ENCODE assay signal across 13 mouse cellular contexts in genomic region chr19:5345297-5346131, GRCm38 (mm10). TPM values are rescaled to one million over a fixed set of nuclear protein-coding genes. Genes with fewer than 3 reads are reported as not detected.
A peak's percentile ranks its signal among the peaks of the same experiment; 100 is the strongest.
DNase-seq lines count a peak whose midpoint lies in the region; ATAC-seq lines count a peak whose summit lies in the region.
"Had no signal": no experiment of that assay in that cellular context is flagged by ENCODE, and none has a peak within 500 bp of the region (broad histone marks: within the 10 kb centered on the region; RNA-seq: fewer than 3 reads in every experiment).

No protein-coding gene starts in this region.

- no peak for DNase-seq in limb, embryonic 10.5 days (ENCODE audit: low spot score)
- DNase-seq in skeletal muscle tissue, adult 2 months (ENCODE audit: low read depth, low spot score): peak; percentile 69
- no peak for DNase-seq in thymus, postnatal 10 days (ENCODE audit: low spot score in 2 of 2)
- DNase-seq in cerebellum, adult 8-10 months: no peak
- DNase-seq: lung, adult 2 months; spleen, adult 18-20 months had no signal

- no peak overlapping the region for H3K4me2 ChIP-seq in limb, embryonic 13.5 days (replicated peaks)
- H3K4me2 ChIP-seq in heart, embryonic 12.5 days: no peak overlapping the region
- H3K4me2 ChIP-seq: limb, embryonic 12.5 days had no signal

- H3K9ac ChIP-seq in limb, embryonic 13.5 days: no peak overlapping the region
- H3K9ac ChIP-seq in heart, embryonic 12.5 days: no peak overlapping the region
- H3K9ac ChIP-seq: limb, embryonic 12.5 days had no signal

- no peaks in the 10 kb centered on the region for H3K36me3 ChIP-seq in limb, embryonic 13.5 days
- H3K36me3 ChIP-seq in limb, embryonic 10.5 days: no peaks in the 10 kb centered on the region
- H3K36me3 ChIP-seq in heart, embryonic 12.5 days: no peaks in the 10 kb centered on the region
- H3K36me3 ChIP-seq: G1E; limb, embryonic 12.5 days had no signal

- no peak overlapping the region for H3K4me3 ChIP-seq in limb, embryonic 13.5 days
- H3K4me3 ChIP-seq in limb, embryonic 10.5 days: no peak overlapping the region
- H3K4me3 ChIP-seq in brown adipose tissue, adult 24 weeks (ENCODE audit: insufficient read depth, low read depth, low read length): no peak overlapping the region
- H3K4me3 ChIP-seq in heart, embryonic 12.5 days: no peak overlapping the region
- H3K4me3 ChIP-seq: limb, embryonic 12.5 days; megakaryocyte, embryonic 14.5 days had no signal

- WGBS in limb, embryonic 13.5 days: 79% methylated on average over 6 of the region's 6 CpGs
- WGBS in limb, embryonic 10.5 days: 86% methylated on average over 6 of the region's 6 CpGs
- WGBS in heart, embryonic 12.5 days: 60% methylated on average over 6 of the region's 6 CpGs

- ATAC-seq in limb, embryonic 13.5 days (ENCODE audit: low FRiP score, low read depth): peak; percentile 36; the same call in 1 of the 2 replicates
- ATAC-seq in heart, embryonic 12.5 days (ENCODE audit: insufficient number of reproducible peaks, low FRiP score): peak; percentile 72

- H3K9me3 ChIP-seq in limb, embryonic 13.5 days: no peaks in the 10 kb centered on the region
- no peaks in the 10 kb centered on the region for H3K9me3 ChIP-seq in limb, embryonic 10.5 days (replicated peaks)
- no peaks in the 10 kb centered on the region for H3K9me3 ChIP-seq in heart, embryonic 12.5 days (replicated peaks)
- H3K9me3 ChIP-seq: G1E; limb, embryonic 12.5 days; megakaryocyte, embryonic 14.5 days had no signal

- peaks cover 21% of the 10 kb centered on the region for H3K27me3 ChIP-seq in limb, embryonic 13.5 days
- H3K27me3 ChIP-seq in limb, embryonic 10.5 days (ENCODE audit: low read depth, poor library complexity, severe bottlenecking): peaks cover 27% of the 10 kb centered on the region
- H3K27me3 ChIP-seq in heart, embryonic 12.5 days (replicated peaks): peaks cover 3% of the 10 kb centered on the region; the same call in 1 of the 2 replicates

- H3K27ac ChIP-seq in limb, embryonic 13.5 days: no peak overlapping the region
- no peak overlapping the region for H3K27ac ChIP-seq in limb, embryonic 10.5 days
- peak overlapping the region; percentile 72 for H3K27ac ChIP-seq in brown adipose tissue, adult 24 weeks (replicated peaks; ENCODE audit: low read depth, low read length)
- H3K27ac ChIP-seq in heart, embryonic 12.5 days (ENCODE audit: poor library complexity, severe bottlenecking): 0 out of 2 replicates have a peak overlapping the region, but pooled peaks have one; percentile 14
- H3K27ac ChIP-seq: limb, embryonic 12.5 days had no signal

- H3K4me1 ChIP-seq in limb, embryonic 13.5 days: peaks cover 9% of the 10 kb centered on the region
- peaks cover 9% of the 10 kb centered on the region for H3K4me1 ChIP-seq in limb, embryonic 10.5 days
- peaks cover 18% of the 10 kb centered on the region; the same call in 1 of the 2 replicates for H3K4me1 ChIP-seq in brown adipose tissue, adult 24 weeks (ENCODE audit: control insufficient read depth, insufficient read depth, insufficient read length, low read length)
- H3K4me1 ChIP-seq in heart, embryonic 12.5 days (replicated peaks): peaks cover 16% of the 10 kb centered on the region

RNA-seq across cellular contexts. Expression of gene Cst6, which starts 3.9 kb away (rescaled TPM):
- 1.2 and 1.9 TPM in 2 replicates for polyA plus RNA-seq in limb, embryonic 13.5 days (2015; fragmentation: Nextera tagmentation; extraction: Ambion mirVana)
- 0.26 and 1.1 TPM in 2 replicates for polyA plus RNA-seq in limb, embryonic 10.5 days (2016; fragmentation: Nextera tagmentation; extraction: Ambion mirVana)
- 4.3 and 5.6 TPM in 2 replicates for polyA plus RNA-seq in brown adipose tissue, adult 24 weeks (2012; ENCODE audit: insufficient read depth, insufficient read length, missing spikeins)
- polyA plus RNA-seq in heart, embryonic 12.5 days (2016; fragmentation: Nextera tagmentation; extraction: Ambion mirVana): not detected in 2 replicates
- polyA plus RNA-seq: G1E had no signal

RNA-seq across cellular contexts. Expression of gene Catsper1, which starts 10.0 kb away (rescaled TPM):
- polyA plus RNA-seq in limb, embryonic 13.5 days (2015; fragmentation: Nextera tagmentation; extraction: Ambion mirVana): not detected in 2 replicates
- not detected in 2 replicates for polyA plus RNA-seq in limb, embryonic 10.5 days (2016; fragmentation: Nextera tagmentation; extraction: Ambion mirVana)
- not detected in 2 replicates for polyA plus RNA-seq in brown adipose tissue, adult 24 weeks (2012; ENCODE audit: insufficient read depth, insufficient read length, missing spikeins)
- not detected in 2 replicates for polyA plus RNA-seq in heart, embryonic 12.5 days (2016; fragmentation: Nextera tagmentation; extraction: Ambion mirVana)
- polyA plus RNA-seq: G1E; intestine, embryonic 14.5 days; limb, embryonic 12.5 days; lung, adult 2 months had no signal

RNA-seq across cellular contexts. Expression of gene Eif1ad, which starts 21.0 kb away (rescaled TPM):
- polyA plus RNA-seq in limb, embryonic 13.5 days (2015; fragmentation: Nextera tagmentation; extraction: Ambion mirVana): 54.9 and 62.3 TPM in 2 replicates
- 99.4 and 109 TPM in 2 replicates for polyA plus RNA-seq in limb, embryonic 10.5 days (2016; fragmentation: Nextera tagmentation; extraction: Ambion mirVana)
- 26.0 and 39.5 TPM in 2 replicates for polyA plus RNA-seq in brown adipose tissue, adult 24 weeks (2012; ENCODE audit: insufficient read depth, insufficient read length, missing spikeins)
- 42.8 and 43.0 TPM in 2 replicates for polyA plus RNA-seq in heart, embryonic 12.5 days (2016; fragmentation: Nextera tagmentation; extraction: Ambion mirVana)

RNA-seq across cellular contexts. Expression of gene Banf1, which starts 21.5 kb away (rescaled TPM):
- 442 and 445 TPM in 2 replicates for polyA plus RNA-seq in limb, embryonic 13.5 days (2015; fragmentation: Nextera tagmentation; extraction: Ambion mirVana)
- 607 and 678 TPM in 2 replicates for polyA plus RNA-seq in limb, embryonic 10.5 days (2016; fragmentation: Nextera tagmentation; extraction: Ambion mirVana)
- 133 and 162 TPM in 2 replicates for polyA plus RNA-seq in brown adipose tissue, adult 24 weeks (2012; ENCODE audit: insufficient read depth, insufficient read length, missing spikeins)
- polyA plus RNA-seq in heart, embryonic 12.5 days (2016; fragmentation: Nextera tagmentation; extraction: Ambion mirVana): 400 and 410 TPM in 2 replicates

RNA-seq across cellular contexts. Expression of gene Sart1, which starts 43.0 kb away (rescaled TPM):
- 81.8 and 84.8 TPM in 2 replicates for polyA plus RNA-seq in limb, embryonic 13.5 days (2015; fragmentation: Nextera tagmentation; extraction: Ambion mirVana)
- polyA plus RNA-seq in limb, embryonic 10.5 days (2016; fragmentation: Nextera tagmentation; extraction: Ambion mirVana): 103 and 111 TPM in 2 replicates
- 30.8 and 31.2 TPM in 2 replicates for polyA plus RNA-seq in brown adipose tissue, adult 24 weeks (2012; ENCODE audit: insufficient read depth, insufficient read length, missing spikeins)
- polyA plus RNA-seq in heart, embryonic 12.5 days (2016; fragmentation: Nextera tagmentation; extraction: Ambion mirVana): 61.6 and 63.9 TPM in 2 replicates

Comparison
In these comparisons a context has a peak if more than half of its experiments do, and no peak if none do; other contexts are left out.
1. H3K27ac ChIP-seq: peak in brown adipose tissue, adult 24 weeks (single experiment) and heart, embryonic 12.5 days (single experiment); none in limb, embryonic 13.5 days (single experiment) and limb, embryonic 10.5 days (single experiment).